Mouse (Mus musculus) T-cell, adult 66 days (primary cell): Measurements from ENCODE around the gene Slc25a43. TPM values are rescaled to one million over a fixed set of nuclear protein-coding genes. Genes with fewer than 3 reads are reported as not detected.

Experiments used
- total RNA-seq, 2 experiments: library from RNA; stranded (reverse); gene quantifications; 3 replicates in 1 of 2; 4 replicates in 1 of 2; pipeline ENCODE4 v1.2.4; 2023

The Slc25a43 gene
- under 1 TPM in 1 of 2 experiments, not detected in 1; 0.64 TPM for total RNA-seq

DNA sequence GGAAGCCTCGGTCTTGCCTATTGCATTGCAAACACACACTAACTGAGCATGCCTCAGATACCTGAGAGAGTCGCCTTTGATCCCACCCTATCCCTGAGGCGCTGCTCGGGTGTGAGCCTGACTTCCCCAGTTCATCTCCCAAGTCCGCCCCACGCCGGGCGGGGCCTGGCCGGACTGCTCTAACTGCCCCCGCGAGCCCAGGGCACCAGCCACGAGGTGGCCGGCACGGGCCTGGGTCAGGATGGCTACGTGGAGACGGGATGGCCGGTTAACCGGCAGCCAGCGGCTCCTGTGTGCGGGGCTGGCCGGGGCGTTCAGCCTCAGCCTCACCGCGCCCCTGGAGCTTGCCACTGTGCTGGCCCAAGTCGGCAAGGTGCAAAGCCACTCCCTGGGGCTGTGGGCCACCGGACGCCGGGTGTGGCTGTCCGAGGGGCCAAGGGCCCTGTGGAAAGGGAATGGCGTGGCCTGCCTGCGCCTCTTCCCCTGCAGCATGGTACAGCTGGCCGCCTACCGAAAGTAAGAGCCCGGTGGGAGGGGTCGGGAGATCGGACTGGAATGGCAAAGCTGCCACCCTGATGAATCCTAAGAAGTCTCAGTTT lies at the start of gene Slc25a43:
TSS of gene Slc25a43 (plus strand) at position 157 of the 599 bp plus-strand sequence.

DNA sequence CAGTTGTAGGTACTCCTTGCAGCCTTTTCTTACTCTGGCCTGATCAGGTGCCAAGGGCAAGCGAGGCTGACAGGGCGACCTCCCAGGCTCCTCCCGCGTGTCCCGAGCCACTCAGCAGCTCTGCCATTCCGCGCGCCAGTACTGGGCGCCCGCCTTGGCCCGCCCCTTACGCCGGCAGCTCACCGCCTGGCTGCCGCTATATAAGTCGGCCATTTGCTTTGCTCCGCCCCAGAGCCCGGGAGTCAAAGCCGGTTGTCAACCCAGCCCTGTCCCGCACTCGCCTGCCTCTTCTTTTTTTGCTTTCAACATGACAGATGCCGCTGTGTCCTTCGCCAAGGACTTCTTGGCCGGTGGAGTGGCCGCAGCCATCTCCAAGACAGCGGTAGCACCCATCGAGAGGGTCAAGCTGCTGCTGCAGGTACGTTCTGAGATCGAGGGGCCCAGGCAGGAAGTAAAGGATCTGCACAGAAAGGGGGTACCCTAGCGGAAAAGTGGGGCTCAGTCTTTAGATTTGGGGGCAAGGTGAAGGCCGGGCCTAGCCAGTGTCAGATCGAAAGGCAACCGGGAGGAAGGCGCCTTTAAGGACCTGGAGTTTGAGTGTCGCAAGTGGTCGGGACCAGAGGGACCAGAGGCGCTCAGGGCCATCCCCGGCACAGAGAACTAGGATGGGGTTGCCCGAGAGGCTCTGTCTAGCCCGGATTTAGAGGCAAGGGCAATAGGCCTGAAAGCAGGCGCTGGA lies 52.1 kb downstream of the Slc25a43 start, which contains the start of gene Slc25a5:
TSS of gene Slc25a5 (plus strand) at position 228 of the 739 bp plus-strand sequence.

Other genes starting within 250 kb of the Slc25a43 start
- gene Pgrmc1, start 145.5 kb upstream of the Slc25a43 start, total RNA-seq, result 10 to 100 TPM; 38.9 to 41.7 TPM
- 1 to 10 TPM; 3.2 to 3.4 TPM for gene Akap17b, start 98.3 kb upstream of the Slc25a43 start, total RNA-seq
- gene Slc25a5, start 52.0 kb downstream of the Slc25a43 start, total RNA-seq, result 100 to 1,000 TPM; 314 to 331 TPM
- gene Ube2a, start 130.2 kb downstream of the Slc25a43 start, total RNA-seq, result 10 to 100 TPM; 62.5 to 69.3 TPM
- 10 to 100 TPM; 38.2 to 39.9 TPM for gene C330007P06Rik, start 130.5 kb downstream of the Slc25a43 start, total RNA-seq
- gene Nkrf, start 159.2 kb downstream of the Slc25a43 start, total RNA-seq, result 10 to 100 TPM; 15.6 to 15.7 TPM
- gene Sept6, start 248.1 kb downstream of the Slc25a43 start, total RNA-seq, result 100 to 1,000 TPM; 162 to 167 TPM